Mouse (Mus musculus) hindbrain, postnatal 0 days (tissue): ENCODE data around the gene Large1. TPM values are rescaled to one million over a fixed set of nuclear protein-coding genes. Genes with fewer than 3 reads are reported as not detected.
A peak's percentile ranks its signal among the peaks of the same experiment; 100 is the strongest.

Experiments used
- ATAC-seq: fragments of 200-750 bp; cut with Nextera tagmentation; 2 replicates; pipeline ENCODE4 v1.8.0; 2017; ENCODE audit warnings: mild to moderate bottlenecking, moderate TSS enrichment, moderate library complexity
- DNase-seq: peaks from one replicate; pipeline ENCODE4 v3.0.0-alpha.2; 2015; ENCODE audit warnings: low spot score
- H3K27ac ChIP-seq: fragments of 300-500 bp; sonication (generic); 2 replicates; pipeline ENCODE4 v1.5.1; 2014; ENCODE audit warnings: mild to moderate bottlenecking
- H3K27me3 ChIP-seq: fragments of 300-500 bp; sonication (generic); 2 replicates; pipeline ENCODE4 v1.6.1; 2014; ENCODE audit warnings: low read length, mixed read lengths; ENCODE audit not compliant: insufficient read depth
- H3K36me3 ChIP-seq: fragments of 300-500 bp; sonication (generic); 2 replicates; pipeline ENCODE4 v1.6.1; 2014; ENCODE audit warnings: low read length, mixed read lengths; ENCODE audit not compliant: insufficient read depth
- H3K4me1 ChIP-seq: fragments of 300-500 bp; sonication (generic); 2 replicates; pipeline ENCODE4 v1.6.1; 2014; ENCODE audit warnings: antibody characterized with exemption, low read length, mixed read lengths; ENCODE audit not compliant: insufficient read depth
- H3K4me2 ChIP-seq: fragments of 300-500 bp; sonication (generic); 2 replicates; pipeline ENCODE4 v1.6.1; 2014; ENCODE audit warnings: low read depth, mild to moderate bottlenecking, low read length, moderate library complexity, mixed read lengths
- H3K4me3 ChIP-seq: fragments of 300-500 bp; sonication (generic); 2 replicates; pipeline ENCODE4 v1.5.1; 2014; ENCODE audit warnings: low read length
- H3K9ac ChIP-seq: fragments of 300-500 bp; sonication (generic); replicated peaks from 2 replicates; pipeline ENCODE4 v1.6.1; 2014; ENCODE audit warnings: mild to moderate bottlenecking, low read length, moderate library complexity, mixed read lengths
- H3K9me3 ChIP-seq: fragments of 300-500 bp; sonication (generic); 2 replicates; pipeline ENCODE4 v1.6.1; 2016; ENCODE audit warnings: low read length, mixed read lengths
- CTCF ChIP-seq: IDR thresholded peaks from 2 replicates; pipeline ENCODE4 v1.5.1; 2016; ENCODE audit warnings: antibody characterized with exemption, control low read depth, low read depth
- WGBS: fragments of 180-500 bp; shearing (Covaris S2); extraction: QIAGEN DNeasy Blood & Tissue Kit; methylation state at CpG from one replicate; pipeline ENCODE4 v1.1.7; 2014; 5-methylcytosine and 5-hydroxymethylcytosine counted together
- polyA plus RNA-seq: library from polyadenylated mRNA; unstranded; fragments of >200 nt; fragmentation: Nextera tagmentation; extraction: Ambion mirVana; gene quantifications from 2 replicates; pipeline ENCODE4 v1.2.1, GENCODE M21; 2015
- total RNA-seq: library from RNA; depleted of rRNA; stranded (reverse); fragments of >200 nt; gene quantifications from 2 replicates; pipeline ENCODE4 v1.2.3, GENCODE M21; 2014

Gene Large1
- total and polyA plus RNA-seq, 2 experiments from 2014 or later: 13.4 to 97.9 TPM

- H3K4me1 ChIP-seq: no peaks in the 10 kb centered on the region
- H3K9ac ChIP-seq: no peak overlapping the region
- DNase-seq: no peak
- H3K9me3 ChIP-seq: no peaks in the 10 kb centered on the region
- 85% methylated on average over 4 of the region's 4 CpGs for WGBS
- no peak overlapping the region for H3K4me3 ChIP-seq
- H3K4me2 ChIP-seq: no peak overlapping the region
- ATAC-seq: no peak
- no peak for TF ChIP-seq CTCF
- no peak overlapping the region for H3K27ac ChIP-seq
- 0 out of 2 replicates have a peak, but pooled peaks cover 7% of the 10 kb centered on the region for H3K36me3 ChIP-seq
- H3K27me3 ChIP-seq: no peaks in the 10 kb centered on the region
Measured at GRCm38 (mm10) chr8:72835863-72836262, 517.5 kb downstream of the Large1 start.

GRCm38 (mm10) chr8:72833112-72833511 lies 520.2 kb downstream of the Large1 start:
- peak; percentile 33 for TF ChIP-seq CTCF
- Histone ChIP-seq H3K27me3 (no peaks in the 10 kb centered on the region), H3K36me3 (0 out of 2 replicates have a peak, but pooled peaks cover 7% of the 10 kb centered on the region), H3K9me3 (no peaks in the 10 kb centered on the region), H3K9ac (no peak overlapping the region), H3K4me1 (no peaks in the 10 kb centered on the region), H3K4me2 (no peak overlapping the region), H3K4me3 (no peak overlapping the region), H3K27ac (no peak overlapping the region)
- ATAC-seq (peak; percentile 53; the same call in 1 of the 2 replicates), DNase-seq (no peak)
- 68% methylated on average over 2 of the region's 2 CpGs for WGBS

- H3K27me3 ChIP-seq: no peaks in the 10 kb centered on the region
- WGBS: 83% methylated on average over 1 of the region's 1 CpGs
- no peaks in the 10 kb centered on the region for H3K9me3 ChIP-seq
- no peak overlapping the region for H3K4me3 ChIP-seq
- no peaks in the 10 kb centered on the region for H3K4me1 ChIP-seq
- H3K36me3 ChIP-seq: 0 out of 2 replicates have a peak, but pooled peaks cover 6% of the 10 kb centered on the region
- no peak overlapping the region for H3K4me2 ChIP-seq
- no peak for TF ChIP-seq CTCF
- ATAC-seq (no peak), DNase-seq (no peak)
- no peak overlapping the region for H3K27ac ChIP-seq
- H3K9ac ChIP-seq: no peak overlapping the region
Measured at GRCm38 (mm10) chr8:72832371-72832770, 521.0 kb downstream of the Large1 start.

- Histone ChIP-seq H3K9ac (no peak overlapping the region), H3K9me3 (no peaks in the 10 kb centered on the region), H3K27me3 (no peaks in the 10 kb centered on the region), H3K4me1 (no peaks in the 10 kb centered on the region), H3K4me2 (no peak overlapping the region), H3K27ac (no peak overlapping the region), H3K36me3 (peaks cover 14% of the 10 kb centered on the region; the same call in 1 of the 2 replicates), H3K4me3 (no peak overlapping the region)
- ATAC-seq: no peak
- DNase-seq: no peak
- no peak for TF ChIP-seq CTCF
- 88% methylated on average over 5 of the region's 5 CpGs for WGBS
Measured at GRCm38 (mm10) chr8:72817655-72818349, 535.5 kb downstream of the Large1 start.

- DNase-seq: no peak
- no peaks in the 10 kb centered on the region for H3K4me1 ChIP-seq
- no peaks in the 10 kb centered on the region for H3K9me3 ChIP-seq
- no peaks in the 10 kb centered on the region for H3K27me3 ChIP-seq
- H3K27ac ChIP-seq: no peak overlapping the region
- no peak overlapping the region for H3K9ac ChIP-seq
- H3K4me2 ChIP-seq: no peak overlapping the region
- H3K36me3 ChIP-seq: peaks cover 11% of the 10 kb centered on the region; the same call in 1 of the 2 replicates
- no peak for TF ChIP-seq CTCF
- no peak for ATAC-seq
- H3K4me3 ChIP-seq: no peak overlapping the region
Measured at GRCm38 (mm10) chr8:72816679-72817078, 536.7 kb downstream of the Large1 start.

GRCm38 (mm10) chr8:72815681-72816080 lies 537.7 kb downstream of the Large1 start:
- DNase-seq (no peak), ATAC-seq (no peak)
- H3K4me3 ChIP-seq: no peak overlapping the region
- H3K9me3 ChIP-seq: no peaks in the 10 kb centered on the region
- TF ChIP-seq CTCF: no peak
- no peak overlapping the region for H3K4me2 ChIP-seq
- H3K36me3 ChIP-seq: peaks cover 11% of the 10 kb centered on the region; the same call in 1 of the 2 replicates
- no peaks in the 10 kb centered on the region for H3K27me3 ChIP-seq
- 86% methylated on average over 7 of the region's 7 CpGs for WGBS
- no peak overlapping the region for H3K9ac ChIP-seq
- H3K4me1 ChIP-seq: no peaks in the 10 kb centered on the region
- no peak overlapping the region for H3K27ac ChIP-seq

DNA sequence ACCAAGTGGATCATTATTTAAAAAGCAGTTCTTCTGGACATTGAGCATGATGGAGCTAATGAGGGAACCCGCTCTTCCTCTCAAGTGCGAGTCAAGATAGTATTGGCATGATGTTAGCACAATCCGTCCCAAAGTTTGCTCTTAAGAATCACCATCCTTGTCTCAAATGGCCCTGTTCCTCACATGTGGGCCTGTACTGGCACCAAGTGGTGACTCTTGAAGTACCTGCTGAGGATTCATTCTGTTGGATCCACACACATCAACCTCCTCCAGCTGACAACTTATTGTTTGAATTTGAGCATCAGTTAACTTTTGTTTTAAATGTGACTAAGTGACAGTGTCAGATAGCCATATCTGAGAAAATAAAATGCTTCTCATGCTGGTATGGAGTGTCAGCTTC lies 540.6 kb downstream of the Large1 start:
- H3K4me1 ChIP-seq: no peaks in the 10 kb centered on the region
- no peak overlapping the region for H3K4me3 ChIP-seq
- H3K27ac ChIP-seq: no peak overlapping the region
- peak; percentile 43 for TF ChIP-seq CTCF
- ATAC-seq: no peak
- H3K4me2 ChIP-seq: no peak overlapping the region
- no peaks in the 10 kb centered on the region for H3K27me3 ChIP-seq
- WGBS: 89% methylated on average over 3 of the region's 3 CpGs
- DNase-seq: peak; percentile 8
- no peak overlapping the region for H3K9ac ChIP-seq
- H3K9me3 ChIP-seq: no peaks in the 10 kb centered on the region
- peaks cover 11% of the 10 kb centered on the region; the same call in 1 of the 2 replicates for H3K36me3 ChIP-seq
